ENCODE assay signal across 25 mouse cellular contexts in the genomic region with DNA sequence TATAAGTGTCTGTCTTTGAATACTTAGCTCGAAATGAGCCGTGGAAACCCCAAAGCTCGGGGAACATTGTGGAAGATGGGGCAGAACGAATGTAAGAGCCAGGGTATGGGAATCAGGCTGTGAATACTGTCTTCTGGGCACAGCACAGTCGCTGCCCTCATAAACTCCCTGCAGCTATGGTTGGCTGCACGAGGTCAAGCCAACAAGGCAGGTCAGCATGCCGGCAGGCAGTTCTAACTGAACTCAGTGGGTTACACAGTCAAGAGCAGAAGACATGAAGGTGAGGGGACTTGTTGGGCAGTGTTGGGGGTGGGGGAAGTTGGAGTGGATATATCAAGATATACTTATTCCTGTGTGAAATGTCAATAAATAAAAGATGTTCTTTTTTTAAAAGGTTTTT. TPM values are rescaled to one million over a fixed set of nuclear protein-coding genes. Genes with fewer than 3 reads are reported as not detected.
DNase-seq lines count a peak whose midpoint lies in the region; ATAC-seq and TF ChIP-seq lines count a peak whose summit lies in the region.
"Had no signal": no experiment of that assay in that cellular context is flagged by ENCODE, and none has a peak within 500 bp of the region (broad histone marks: within the 10 kb centered on the region; RNA-seq: fewer than 3 reads in every experiment).

No protein-coding gene starts in this region.

- no peak overlapping the region for H3K4me2 ChIP-seq in kidney, embryonic 15.5 days
- H3K4me2 ChIP-seq: heart, embryonic 12.5 days; heart, embryonic 15.5 days; hindbrain, embryonic 13.5 days had no signal

- H3K9ac ChIP-seq in kidney, embryonic 15.5 days, result no peak overlapping the region
- H3K9ac ChIP-seq: heart, embryonic 15.5 days had no signal

- H3K4me1 ChIP-seq in kidney, adult 2 months (ENCODE audit: control insufficient read depth, insufficient read depth, low read length), result 0 out of 2 replicates have a peak, but pooled peaks cover 4% of the 10 kb centered on the region
- H3K4me1 ChIP-seq in kidney, embryonic 15.5 days, result peaks cover 61% of the 10 kb centered on the region

- no peak overlapping the region for H3K27ac ChIP-seq in kidney, adult 2 months (ENCODE audit: insufficient read depth, low read depth, low read length)
- H3K27ac ChIP-seq in kidney, embryonic 15.5 days, result no peak overlapping the region; the same call in 1 of the 2 replicates
- H3K27ac ChIP-seq: forebrain, embryonic 13.5 days; heart, embryonic 15.5 days had no signal

- H3K9me3 ChIP-seq in kidney, embryonic 15.5 days (replicated peaks), result no peaks in the 10 kb centered on the region
- H3K9me3 ChIP-seq: forebrain, embryonic 10.5 days; forebrain, embryonic 13.5 days; G1E; heart, embryonic 12.5 days; heart, embryonic 15.5 days; hindbrain, embryonic 10.5 days; hindbrain, embryonic 13.5 days had no signal

- peak; percentile 31 for DNase-seq in kidney, adult 2 months
- DNase-seq in kidney, adult 18-20 months, result no peak
- peak; percentile 16 for DNase-seq in kidney, postnatal 14 days
- peak; percentile 38 to 71 for DNase-seq in kidney, postnatal 25 days
- DNase-seq: B cell, adult 2 months; cerebellum, adult 18-20 months; cerebellum, adult 9-10 months; cerebellum, postnatal 14 days; gastrocnemius, postnatal 25 days; heart, adult 18-20 months; heart, postnatal 10 days; heart, postnatal 36 days had no signal

- no peak for TF ChIP-seq POLR2A in kidney, adult 2 months (IDR thresholded peaks at IDR 0.05; ENCODE audit: low read depth, low read length)

- no peak for TF ChIP-seq CTCF in kidney, adult 2 months (conservative IDR thresholded peaks at IDR 0.05; ENCODE audit: insufficient read depth, insufficient read length, low read depth, low read length)

- H3K36me3 ChIP-seq in kidney, adult 2 months (ENCODE audit: control insufficient read depth, insufficient read depth, low read length), result no peaks in the 10 kb centered on the region
- H3K36me3 ChIP-seq in kidney, embryonic 15.5 days, result no peaks in the 10 kb centered on the region
- H3K36me3 ChIP-seq: forebrain, embryonic 10.5 days; G1E; heart, embryonic 12.5 days; heart, embryonic 15.5 days; hindbrain, embryonic 10.5 days; hindbrain, embryonic 13.5 days had no signal

- WGBS in kidney, adult 2 months, result 52% methylated on average over 7 of the region's 7 CpGs
- whole genome bisulfite sequencing in kidney, embryonic 15.5 days, result 42% methylated on average over 7 of the region's 7 CpGs

- no peaks in the 10 kb centered on the region for H3K27me3 ChIP-seq in kidney, adult 2 months (replicated peaks; ENCODE audit: control insufficient read depth, insufficient read depth, low read length)
- H3K27me3 ChIP-seq in kidney, embryonic 15.5 days, result no peaks in the 10 kb centered on the region
- H3K27me3 ChIP-seq: CH12.LX, Patski had no signal

- ATAC-seq in kidney, embryonic 15.5 days (replicated peaks; ENCODE audit: low FRiP score), result no peak
- ATAC-seq in frontal cortex, adult (ENCODE audit: low TSS enrichment), result no peak
- ATAC-seq: forebrain, embryonic 16.5 days; hindbrain, embryonic 16.5 days; Patski had no signal

- H3K4me3 ChIP-seq in kidney, adult 2 months (ENCODE audit: insufficient read depth, low read depth, low read length), result no peak overlapping the region
- no peak overlapping the region for H3K4me3 ChIP-seq in kidney, embryonic 15.5 days (replicated peaks)
- H3K4me3 ChIP-seq: forebrain, embryonic 13.5 days; heart, embryonic 12.5 days; heart, embryonic 15.5 days; hindbrain, embryonic 13.5 days had no signal

RNA-seq across cellular contexts. Expression of gene Adora1, which starts 20.2 kb away (rescaled TPM):
- polyA plus RNA-seq in kidney, adult 2 months (2012; rRNA removed), result 13.5 and 16.6 TPM in 2 replicates
- 7.7 and 8.2 TPM in 2 replicates for polyA plus RNA-seq in kidney, embryonic 15.5 days (2015; fragmentation: Nextera tagmentation; extraction: Ambion mirVana)
- polyA plus RNA-seq: G1E had no signal

RNA-seq across cellular contexts. Expression of gene Mybph, which starts 21.8 kb away (rescaled TPM):
- 0.12 and 0.89 TPM in 2 replicates for polyA plus RNA-seq in kidney, adult 2 months (2012; rRNA removed)
- 6.1 and 9.3 TPM in 2 replicates for polyA plus RNA-seq in kidney, embryonic 15.5 days (2015; fragmentation: Nextera tagmentation; extraction: Ambion mirVana)
- polyA plus RNA-seq: forebrain, embryonic 13.5 days; forebrain, embryonic 16.5 days; G1E; Patski had no signal

RNA-seq across cellular contexts. Expression of gene Chil1, which starts 33.1 kb away (rescaled TPM):
- polyA plus RNA-seq in kidney, adult 2 months (2012; rRNA removed), result 0.56 TPM in 2 replicates
- polyA plus RNA-seq in kidney, embryonic 15.5 days (2015; fragmentation: Nextera tagmentation; extraction: Ambion mirVana), result 1.7 and 2.2 TPM in 2 replicates
- polyA plus RNA-seq: forebrain, embryonic 10.5 days; G1E had no signal
